Mouse (Mus musculus) limb, embryonic 13.5 days (tissue): ENCODE results near the gene Rhbdd1. TPM values are rescaled to one million over a fixed set of nuclear protein-coding genes. Genes with fewer than 3 reads are reported as not detected.

Source experiments
- ATAC-seq: fragments of 200-750 bp; cut with Nextera tagmentation; 2 replicates; pipeline ENCODE4 v1.8.0; 2017; ENCODE audit warnings: low read depth, moderate number of reproducible peaks, moderate TSS enrichment; ENCODE audit not compliant: low FRiP score
- H3K27ac ChIP-seq: fragments of 300-500 bp; sonication (generic); 2 replicates; pipeline ENCODE4 v1.5.1; 2015; ENCODE audit warnings: inconsistent platforms, mild to moderate bottlenecking, moderate library complexity
- H3K27me3 ChIP-seq: fragments of 300-500 bp; sonication (generic); 2 replicates; pipeline ENCODE4 v1.6.1; 2015; ENCODE audit warnings: mild to moderate bottlenecking, inconsistent platforms
- H3K36me3 ChIP-seq: fragments of 300-500 bp; sonication (generic); 2 replicates; pipeline ENCODE4 v1.6.1; 2015; ENCODE audit warnings: inconsistent platforms, mild to moderate bottlenecking, moderate library complexity
- H3K4me1 ChIP-seq: fragments of 300-500 bp; sonication (generic); 2 replicates; pipeline ENCODE4 v1.6.1; 2015; ENCODE audit warnings: inconsistent platforms
- H3K4me2 ChIP-seq: fragments of 300-500 bp; sonication (generic); replicated peaks from 2 replicates; pipeline ENCODE4 v1.6.1; 2015; ENCODE audit warnings: inconsistent platforms, mild to moderate bottlenecking, moderate library complexity
- H3K4me3 ChIP-seq: fragments of 300-500 bp; sonication (generic); 2 replicates; pipeline ENCODE4 v1.5.1; 2015; ENCODE audit warnings: moderate library complexity, mild to moderate bottlenecking, inconsistent platforms
- H3K9ac ChIP-seq: fragments of 300-500 bp; sonication (generic); 2 replicates; pipeline ENCODE4 v1.6.1; 2015; ENCODE audit warnings: mild to moderate bottlenecking, inconsistent platforms
- H3K9me3 ChIP-seq: fragments of 300-500 bp; sonication (generic); 2 replicates; pipeline ENCODE4 v1.6.1; 2016; ENCODE audit warnings: inconsistent platforms
- WGBS: fragments of 180-500 bp; shearing (Covaris S2); methylation state at CpG from one replicate; pipeline ENCODE4 v1.1.7; 2015; 5-methylcytosine and 5-hydroxymethylcytosine counted together
- polyA plus RNA-seq: library from polyadenylated mRNA; unstranded; fragments of >200 nt; fragmentation: Nextera tagmentation; extraction: Ambion mirVana; gene quantifications from 2 replicates; pipeline ENCODE4 v1.2.1, GENCODE M21; 2015

The Rhbdd1 gene
- polyA plus RNA-seq, 1 experiment from 2014 or later, result 7.6 TPM

DNA sequence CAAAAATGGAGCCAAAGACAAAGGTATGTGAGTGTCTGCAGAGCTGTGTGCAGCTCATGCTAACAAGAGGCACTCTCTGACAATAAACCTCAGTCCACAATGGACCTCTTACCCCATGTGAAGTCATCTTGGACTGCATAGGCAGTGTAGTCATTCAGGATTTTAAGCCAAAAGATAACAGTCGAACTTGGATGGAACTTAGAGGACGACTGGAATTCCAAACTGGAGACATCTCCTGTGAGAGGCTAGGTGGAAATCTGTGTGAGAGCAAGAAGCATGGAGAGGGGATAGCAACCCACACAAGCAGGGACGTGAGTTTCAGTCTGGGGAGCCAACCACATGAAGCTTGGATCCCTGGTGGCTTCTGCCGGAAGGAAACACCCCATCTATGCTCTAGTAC lies 133.6 kb downstream of the Rhbdd1 start:
- Histone ChIP-seq H3K4me2 (no peak overlapping the region), H3K27me3 (peaks cover 14% of the 10 kb centered on the region; the same call in 1 of the 2 replicates), H3K9me3 (no peaks in the 10 kb centered on the region), H3K4me3 (no peak overlapping the region), H3K9ac (no peak overlapping the region), H3K4me1 (peaks cover 12% of the 10 kb centered on the region; the same call in 1 of the 2 replicates), H3K36me3 (no peaks in the 10 kb centered on the region), H3K27ac (no peak overlapping the region)
- no peak for ATAC-seq
- 83% methylated on average over 4 of the region's 4 CpGs for WGBS

DNA sequence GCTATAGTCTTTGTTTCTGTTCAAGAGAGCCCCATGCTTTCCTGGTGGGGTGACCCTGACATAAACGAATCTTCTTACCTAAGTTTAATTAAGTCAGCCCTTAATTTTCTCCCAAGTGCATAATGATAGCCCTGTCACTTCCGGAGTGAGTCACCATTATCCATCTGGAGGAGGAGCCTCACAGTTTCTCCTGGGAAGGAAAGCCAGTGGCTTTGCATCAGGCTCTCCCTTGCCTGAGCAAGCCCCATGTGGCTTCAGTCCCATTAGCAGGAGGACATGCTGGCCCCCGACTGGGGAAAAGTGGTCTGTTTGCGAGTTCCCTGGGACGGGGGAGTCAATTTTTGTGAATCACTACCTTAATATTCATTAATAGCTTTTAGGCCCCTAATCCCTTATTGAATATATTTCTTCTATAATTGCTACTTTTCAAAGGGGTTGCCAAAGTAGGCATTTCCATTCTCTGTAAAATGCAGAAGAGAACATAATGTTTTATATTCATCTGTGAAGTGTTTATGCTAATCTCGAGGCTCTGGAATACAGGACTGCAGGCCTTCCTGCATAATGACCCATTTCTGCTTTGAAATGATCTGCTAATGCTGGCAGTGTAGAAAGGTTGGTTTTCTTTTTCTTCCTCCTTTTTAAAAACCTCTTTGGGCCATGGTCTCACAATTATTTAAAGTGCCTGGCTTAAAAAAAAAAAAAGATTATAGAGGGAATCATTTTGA lies 135.8 kb downstream of the Rhbdd1 start:
- ATAC-seq, result no peak
- no peak overlapping the region for H3K27ac ChIP-seq
- WGBS, result 26% methylated on average over 6 of the region's 6 CpGs

DNA sequence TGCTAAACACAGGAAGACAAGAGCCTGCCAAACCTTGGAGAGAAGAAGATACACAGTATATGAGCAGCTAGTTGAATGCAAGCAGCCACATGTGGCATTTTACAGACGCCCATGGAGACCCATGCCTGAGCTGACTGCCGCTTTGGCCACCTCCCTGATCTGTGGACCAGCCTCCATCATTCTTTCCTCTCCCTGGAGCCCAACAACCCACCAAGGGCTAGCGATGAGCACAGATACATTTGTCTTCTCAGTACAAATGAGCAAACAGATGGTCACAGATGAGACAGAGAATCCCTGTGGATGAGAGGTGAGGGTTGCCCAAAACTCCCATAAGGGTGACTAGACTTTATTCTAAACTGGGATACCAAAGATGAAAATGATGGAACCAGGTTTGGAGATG lies 137.8 kb downstream of the Rhbdd1 start:
- Histone ChIP-seq H3K4me3 (no peak overlapping the region), H3K27ac (no peak overlapping the region), H3K27me3 (peaks cover 14% of the 10 kb centered on the region; the same call in 1 of the 2 replicates), H3K9ac (no peak overlapping the region), H3K4me1 (peaks cover 12% of the 10 kb centered on the region; the same call in 1 of the 2 replicates), H3K4me2 (no peak overlapping the region), H3K36me3 (no peaks in the 10 kb centered on the region), H3K9me3 (no peaks in the 10 kb centered on the region)
- ATAC-seq, result no peak
- WGBS, result 81% methylated on average over 3 of the region's 3 CpGs

More for the DNA sequence above, 135.8 kb downstream of the Rhbdd1 start:
- Histone ChIP-seq H3K4me3 (no peak overlapping the region), H3K9me3 (no peaks in the 10 kb centered on the region), H3K27me3 (peaks cover 14% of the 10 kb centered on the region; the same call in 1 of the 2 replicates), H3K4me2 (no peak overlapping the region), H3K36me3 (no peaks in the 10 kb centered on the region), H3K4me1 (peaks cover 12% of the 10 kb centered on the region; the same call in 1 of the 2 replicates), H3K9ac (no peak overlapping the region)

DNA sequence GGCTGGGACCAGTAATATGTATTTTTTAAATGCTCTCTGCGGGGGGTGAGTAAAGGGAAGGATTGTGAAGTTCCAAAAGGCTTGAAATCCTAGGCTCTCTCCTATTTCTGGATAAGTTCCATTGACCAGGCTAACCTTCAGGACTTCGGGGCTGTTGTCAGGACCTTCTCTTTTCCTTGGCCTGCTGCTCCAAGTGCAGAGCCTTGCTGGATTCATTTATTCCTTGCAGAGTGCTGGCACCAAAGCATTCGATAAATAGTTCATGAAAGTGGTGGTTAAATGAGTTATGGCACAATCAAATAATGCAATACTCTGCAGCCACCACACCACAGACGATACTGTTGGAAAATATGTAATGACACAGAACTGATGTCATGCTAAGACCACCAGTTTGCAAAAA lies 143.1 kb downstream of the Rhbdd1 start:
- H3K36me3 ChIP-seq, result no peaks in the 10 kb centered on the region
- H3K4me3 ChIP-seq, result no peak overlapping the region
- H3K9ac ChIP-seq, result no peak overlapping the region
- no peak overlapping the region for H3K4me2 ChIP-seq
- WGBS, result 60% methylated on average over 4 of the region's 4 CpGs
- H3K4me1 ChIP-seq, result peaks cover 9% of the 10 kb centered on the region; the same call in 1 of the 2 replicates
- no peaks in the 10 kb centered on the region for H3K9me3 ChIP-seq
- H3K27me3 ChIP-seq, result 0 out of 2 replicates have a peak, but pooled peaks cover 1% of the 10 kb centered on the region
- H3K27ac ChIP-seq, result no peak overlapping the region
- no peak for ATAC-seq

DNA sequence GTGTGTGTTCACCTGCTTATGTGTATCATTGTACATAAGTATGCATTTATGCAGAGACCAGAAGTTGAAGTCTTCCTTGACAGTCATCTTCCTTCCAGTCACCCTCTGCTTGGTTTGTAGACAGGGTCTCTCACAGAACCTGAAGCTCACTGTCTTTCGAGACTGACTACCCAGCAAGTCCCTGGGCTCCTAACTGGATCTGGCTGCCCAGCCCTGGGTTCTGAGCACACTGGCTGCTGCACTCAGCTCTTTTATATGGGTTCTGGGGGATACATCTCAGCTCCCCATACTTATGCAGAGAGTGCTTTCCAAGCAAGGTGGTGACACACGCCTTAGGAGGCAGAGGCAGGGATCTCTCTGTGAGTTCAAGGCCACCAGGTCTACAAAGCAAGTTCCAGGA lies 143.7 kb downstream of the Rhbdd1 start:
- Histone ChIP-seq H3K4me1 (peaks cover 9% of the 10 kb centered on the region; the same call in 1 of the 2 replicates), H3K9ac (no peak overlapping the region), H3K36me3 (no peaks in the 10 kb centered on the region), H3K4me2 (no peak overlapping the region), H3K27me3 (no peaks in the 10 kb centered on the region), H3K4me3 (no peak overlapping the region), H3K27ac (no peak overlapping the region), H3K9me3 (no peaks in the 10 kb centered on the region)
- ATAC-seq, result no peak
- WGBS, result 88% methylated on average over 2 of the region's 2 CpGs

DNA sequence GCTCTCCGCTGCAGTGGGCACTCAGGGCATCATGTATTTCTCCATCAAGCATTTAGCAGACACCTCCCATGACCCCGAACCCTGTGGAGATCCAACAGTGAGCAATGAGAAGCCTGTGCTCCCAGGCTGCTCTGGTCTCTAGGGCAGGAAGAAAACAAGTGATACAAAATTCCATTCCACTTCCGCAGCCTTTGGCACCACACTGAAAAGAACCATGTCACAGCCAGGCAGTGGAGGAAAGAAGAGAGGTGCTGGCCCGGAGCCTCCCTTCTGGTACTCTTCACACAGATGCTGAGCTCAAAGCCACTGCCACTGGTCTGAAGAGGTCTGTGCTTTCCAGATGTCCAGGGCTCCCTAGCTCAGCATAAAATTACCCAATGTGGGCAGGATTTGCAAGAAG lies 144.8 kb downstream of the Rhbdd1 start:
- peaks cover 9% of the 10 kb centered on the region; the same call in 1 of the 2 replicates for H3K4me1 ChIP-seq
- H3K9ac ChIP-seq, result no peak overlapping the region
- ATAC-seq, result no peak
- H3K9me3 ChIP-seq, result no peaks in the 10 kb centered on the region
- H3K4me2 ChIP-seq, result no peak overlapping the region
- H3K4me3 ChIP-seq, result no peak overlapping the region
- H3K27me3 ChIP-seq, result no peaks in the 10 kb centered on the region
- H3K36me3 ChIP-seq, result no peaks in the 10 kb centered on the region
- 70% methylated on average over 4 of the region's 4 CpGs for WGBS
- no peak overlapping the region for H3K27ac ChIP-seq

DNA sequence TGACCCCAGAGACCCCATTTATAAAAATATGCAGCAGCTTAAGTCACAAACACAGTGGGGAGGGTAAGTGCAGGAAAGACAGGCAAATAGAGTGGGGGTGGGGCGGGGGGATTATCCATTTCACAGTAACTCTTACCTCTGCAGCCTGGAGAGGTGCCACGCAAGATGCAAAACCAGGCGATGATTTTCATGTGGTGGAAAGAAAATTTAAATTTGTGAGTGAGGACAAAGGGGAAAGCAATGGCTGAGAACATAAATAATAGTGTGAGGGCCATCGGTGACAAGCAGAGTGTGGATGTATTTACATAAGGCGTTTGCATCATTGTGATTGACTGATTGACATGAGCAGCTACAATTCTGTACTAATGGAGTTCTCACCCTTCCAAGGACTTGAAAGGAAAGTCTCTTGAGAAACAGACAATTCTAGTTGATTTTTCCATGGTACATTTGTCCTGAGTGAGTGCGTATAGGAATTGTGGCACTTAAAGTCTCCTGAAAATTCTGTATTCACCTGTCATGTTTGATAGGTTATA lies 149.1 kb downstream of the Rhbdd1 start:
- Histone ChIP-seq H3K27ac (no peak overlapping the region), H3K4me3 (no peak overlapping the region), H3K4me2 (no peak overlapping the region), H3K36me3 (no peaks in the 10 kb centered on the region), H3K27me3 (no peaks in the 10 kb centered on the region), H3K9me3 (no peaks in the 10 kb centered on the region), H3K9ac (no peak overlapping the region), H3K4me1 (no peaks in the 10 kb centered on the region)
- ATAC-seq, result no peak
- 63% methylated on average over 6 of the region's 6 CpGs for WGBS

DNA sequence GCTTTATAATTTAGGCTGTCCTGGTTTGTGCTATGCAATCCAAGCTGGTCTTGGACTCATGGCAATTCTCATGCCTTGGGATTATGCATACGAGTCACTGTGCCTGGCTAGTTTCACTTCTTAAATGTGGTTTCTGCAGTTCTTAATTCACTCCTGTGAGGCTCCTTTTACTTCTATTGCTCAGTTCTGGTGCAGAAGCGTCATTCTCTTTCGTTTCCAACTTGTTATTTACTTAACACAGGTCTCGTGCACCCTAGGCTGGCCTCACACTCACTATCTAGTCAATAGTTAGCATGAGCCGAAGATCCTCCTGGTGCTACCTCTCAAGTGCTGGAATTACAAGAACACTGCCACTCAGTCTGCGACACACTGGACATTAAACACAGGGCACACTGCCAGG lies 152.6 kb downstream of the Rhbdd1 start:
- Histone ChIP-seq H3K4me3 (no peak overlapping the region), H3K9ac (no peak overlapping the region), H3K27ac (no peak overlapping the region), H3K4me1 (0 out of 2 replicates have a peak, but pooled peaks cover 4% of the 10 kb centered on the region), H3K4me2 (no peak overlapping the region), H3K27me3 (no peaks in the 10 kb centered on the region), H3K36me3 (no peaks in the 10 kb centered on the region), H3K9me3 (no peaks in the 10 kb centered on the region)
- WGBS, result 70% methylated on average over 6 of the region's 6 CpGs
- ATAC-seq, result no peak

DNA sequence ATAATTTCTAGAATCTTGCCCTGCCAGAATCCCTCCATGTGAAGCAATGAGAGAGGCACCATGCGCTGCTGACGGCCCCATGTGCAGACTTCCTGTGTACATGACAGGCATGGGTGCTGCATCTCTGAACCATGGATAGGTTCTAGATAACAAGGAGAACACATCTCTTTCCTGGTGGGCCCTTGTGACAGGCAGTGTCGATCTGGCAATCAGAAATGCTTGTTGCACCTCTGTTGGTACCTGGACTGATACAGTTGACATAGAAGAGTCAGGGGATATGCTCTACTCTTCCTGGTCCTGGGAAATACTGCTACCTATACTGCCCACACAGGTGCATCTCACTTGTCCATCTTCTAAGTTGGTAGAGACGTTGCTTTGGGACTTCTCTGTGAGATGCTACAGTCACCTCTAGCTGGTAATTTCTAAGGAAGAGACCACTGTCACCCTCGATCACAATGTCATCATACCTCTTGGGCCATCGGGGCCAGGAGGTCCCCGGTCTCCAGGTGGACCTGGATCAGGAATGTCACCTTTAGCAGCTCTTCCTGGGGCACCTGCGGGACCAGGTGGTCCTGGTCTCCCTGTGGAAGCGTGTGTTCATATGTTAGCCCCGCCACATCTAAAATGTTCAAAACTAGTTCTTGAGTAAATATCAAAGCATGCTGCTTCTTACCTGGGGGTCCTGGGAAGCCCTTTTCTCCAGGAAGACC lies 154.4 kb downstream of the Rhbdd1 start:
- Histone ChIP-seq H3K27ac (no peak overlapping the region), H3K4me3 (no peak overlapping the region), H3K4me2 (no peak overlapping the region), H3K4me1 (peaks cover 7% of the 10 kb centered on the region; the same call in 1 of the 2 replicates), H3K9ac (no peak overlapping the region), H3K9me3 (no peaks in the 10 kb centered on the region), H3K36me3 (no peaks in the 10 kb centered on the region), H3K27me3 (no peaks in the 10 kb centered on the region)
- 89% methylated on average over 10 of the region's 10 CpGs for WGBS
- no peak for ATAC-seq

DNA sequence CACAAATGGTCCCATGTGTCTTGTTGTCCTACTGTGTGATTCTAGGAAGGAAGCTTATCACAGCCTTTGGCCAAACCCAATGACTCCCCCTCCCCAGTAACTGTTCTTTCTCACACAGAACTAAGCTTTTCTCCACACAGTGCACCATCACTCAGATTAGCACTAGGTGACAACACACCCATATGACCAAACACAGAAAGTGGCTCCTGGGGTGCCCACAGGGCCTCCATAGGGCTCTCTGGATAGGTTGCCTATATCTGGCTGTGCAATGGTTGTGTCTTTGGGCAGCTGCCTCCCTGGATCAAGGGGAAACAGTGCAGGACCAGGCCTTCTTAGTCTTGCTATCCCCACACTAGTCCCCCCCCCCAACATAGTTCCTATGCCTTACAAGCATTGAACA lies 157.2 kb downstream of the Rhbdd1 start:
- H3K4me1 ChIP-seq, result peaks cover 15% of the 10 kb centered on the region; the same call in 1 of the 2 replicates
- H3K27ac ChIP-seq, result no peak overlapping the region
- no peaks in the 10 kb centered on the region for H3K9me3 ChIP-seq
- no peaks in the 10 kb centered on the region for H3K36me3 ChIP-seq
- H3K9ac ChIP-seq, result no peak overlapping the region
- no peak for ATAC-seq
- no peak overlapping the region for H3K4me3 ChIP-seq
- no peaks in the 10 kb centered on the region for H3K27me3 ChIP-seq
- H3K4me2 ChIP-seq, result no peak overlapping the region

DNA sequence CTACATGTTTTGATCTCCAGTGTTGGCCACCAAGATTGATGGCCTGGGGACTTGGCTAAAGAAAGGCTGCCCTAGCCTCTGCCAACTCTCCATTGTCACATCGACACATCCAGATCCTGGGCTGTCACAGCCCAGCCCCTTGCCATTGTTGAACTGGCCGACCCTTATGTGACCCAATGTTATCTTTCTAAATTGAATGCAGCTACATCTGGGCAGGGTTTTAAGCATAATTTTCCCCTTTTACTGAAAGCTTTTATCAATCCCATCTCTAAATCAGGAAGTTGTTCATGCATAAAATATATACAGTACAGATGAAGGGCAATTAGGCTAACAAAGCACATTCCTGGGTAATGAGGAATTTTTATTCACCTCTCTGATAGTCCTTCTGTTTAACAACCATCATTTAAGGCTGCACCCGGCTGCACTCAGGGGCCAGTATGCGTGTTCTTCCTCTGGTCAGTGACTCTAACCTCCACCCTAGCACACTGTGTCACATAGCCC lies 158.3 kb downstream of the Rhbdd1 start:
- Histone ChIP-seq H3K4me3 (no peak overlapping the region), H3K4me2 (no peak overlapping the region), H3K27me3 (no peaks in the 10 kb centered on the region), H3K36me3 (no peaks in the 10 kb centered on the region), H3K27ac (no peak overlapping the region), H3K9ac (no peak overlapping the region), H3K4me1 (peaks cover 15% of the 10 kb centered on the region; the same call in 1 of the 2 replicates), H3K9me3 (no peaks in the 10 kb centered on the region)
- no peak for ATAC-seq
- WGBS, result 39% methylated on average over 4 of the region's 4 CpGs

DNA sequence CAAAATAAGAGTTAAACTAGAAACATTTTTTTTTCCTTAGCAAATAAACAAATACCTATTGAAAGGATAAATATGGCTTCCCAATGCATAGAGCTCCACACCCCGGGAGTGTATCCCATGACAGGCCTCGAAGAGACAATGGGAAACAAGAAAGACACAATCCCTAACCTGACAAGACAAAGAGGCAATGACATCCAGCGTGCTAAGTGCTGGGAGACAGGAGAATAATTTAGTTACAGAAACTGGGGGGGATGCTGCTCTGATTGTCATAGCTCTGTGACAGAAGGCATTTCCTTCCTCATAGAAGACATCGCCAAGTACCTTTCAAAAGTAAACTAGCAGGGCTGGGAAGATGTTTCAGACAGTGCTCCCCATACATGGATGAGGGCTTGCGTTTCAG lies 159.0 kb downstream of the Rhbdd1 start:
- WGBS, result 84% methylated on average over 5 of the region's 5 CpGs
- Histone ChIP-seq H3K36me3 (no peaks in the 10 kb centered on the region), H3K27me3 (no peaks in the 10 kb centered on the region), H3K4me2 (no peak overlapping the region), H3K9ac (no peak overlapping the region), H3K4me3 (no peak overlapping the region), H3K9me3 (no peaks in the 10 kb centered on the region), H3K27ac (no peak overlapping the region), H3K4me1 (peaks cover 18% of the 10 kb centered on the region; the same call in 1 of the 2 replicates)
- no peak for ATAC-seq
